Mouse (Mus musculus): ENCODE data around the gene Rnase12. TPM values are rescaled to one million over a fixed set of nuclear protein-coding genes. Genes with fewer than 3 reads are reported as not detected.
A peak's percentile ranks its signal among the peaks of the same experiment; 100 is the strongest.

Gene Rnase12
- polyA plus RNA-seq, 1 experiment from 2014 or later = not detected

- peak; percentile 51; the same call in 1 of the 2 replicates for ATAC-seq (replicated peaks; ENCODE audit: insufficient number of reproducible peaks, insufficient read depth, low FRiP score, low read depth)
- Histone ChIP-seq H3K9me3 (replicated peaks) (no peaks in the 10 kb centered on the region), H3K27me3 (0 out of 2 replicates have a peak, but pooled peaks cover 4% of the 10 kb centered on the region), H3K4me1 (replicated peaks) (peaks cover 13% of the 10 kb centered on the region), H3K9ac (peak overlapping the region; percentile 62), H3K36me3 (no peaks in the 10 kb centered on the region), H3K27ac (no peak overlapping the region), H3K4me2 (peak overlapping the region; percentile 83), H3K4me3 (peak overlapping the region; percentile 55)
- 3% methylated on average over 40 of the region's 40 CpGs for WGBS
These were observed 25.4 kb upstream of the Rnase12 start for GRCm38 (mm10) chr14:51082599-51083581.

GRCm38 (mm10) chr14:51081035-51081434, 23.6 kb upstream of the Rnase12 start:
- Histone ChIP-seq H3K4me3 (no peak overlapping the region), H3K9ac (no peak overlapping the region), H3K27ac (no peak overlapping the region), H3K27me3 (0 out of 2 replicates have a peak, but pooled peaks cover 4% of the 10 kb centered on the region), H3K9me3 (replicated peaks) (no peaks in the 10 kb centered on the region), H3K36me3 (no peaks in the 10 kb centered on the region), H3K4me2 (no peak overlapping the region), H3K4me1 (replicated peaks) (peaks cover 13% of the 10 kb centered on the region)
- ATAC-seq (replicated peaks; ENCODE audit: insufficient number of reproducible peaks, insufficient read depth, low FRiP score, low read depth) = no peak
- WGBS = 86% methylated on average over 2 of the region's 2 CpGs

- no peak overlapping the region for H3K4me2 ChIP-seq
- no peak overlapping the region for H3K9ac ChIP-seq
- 0 out of 2 replicates have a peak, but pooled peaks cover 4% of the 10 kb centered on the region for H3K27me3 ChIP-seq
- no peak overlapping the region for H3K4me3 ChIP-seq
- H3K36me3 ChIP-seq = no peaks in the 10 kb centered on the region
- WGBS = 79% methylated on average over 1 of the region's 1 CpGs
- peaks cover 13% of the 10 kb centered on the region for H3K4me1 ChIP-seq (replicated peaks)
- ATAC-seq (replicated peaks; ENCODE audit: insufficient number of reproducible peaks, insufficient read depth, low FRiP score, low read depth) = no peak
- H3K9me3 ChIP-seq (replicated peaks) = no peaks in the 10 kb centered on the region
- no peak overlapping the region for H3K27ac ChIP-seq
These were observed 21.7 kb upstream of the Rnase12 start for GRCm38 (mm10) chr14:51079180-51079579.

GRCm38 (mm10) chr14:51074335-51074734, 16.9 kb upstream of the Rnase12 start, which contains the start of gene Olfr750:
Gene Olfr750 (minus strand): TSS chr14:51074435.
- H3K4me1 ChIP-seq (replicated peaks) = no peaks in the 10 kb centered on the region
- H3K9ac ChIP-seq = no peak within 1 kb of the TSS
- H3K36me3 ChIP-seq = no peaks in the 10 kb centered on the region
- no peak for ATAC-seq (replicated peaks; ENCODE audit: insufficient number of reproducible peaks, insufficient read depth, low FRiP score, low read depth)
- H3K27me3 ChIP-seq = no peaks in the 10 kb centered on the region
- H3K9me3 ChIP-seq (replicated peaks) = no peaks in the 10 kb centered on the region
- no peak within 1 kb of the TSS for H3K4me2 ChIP-seq
- no peak within 1 kb of the TSS for H3K4me3 ChIP-seq
- H3K27ac ChIP-seq = no peak within 1 kb of the TSS
- 81% methylated on average over 3 of the region's 3 CpGs for WGBS

- no peak overlapping the region for H3K4me2 ChIP-seq
- 81% methylated on average over 2 of the region's 2 CpGs for WGBS
- H3K27ac ChIP-seq = no peak overlapping the region
- H3K9ac ChIP-seq = no peak overlapping the region
- peaks cover 7% of the 10 kb centered on the region for H3K4me1 ChIP-seq (replicated peaks)
- H3K27me3 ChIP-seq = no peaks in the 10 kb centered on the region
- no peak overlapping the region for H3K4me3 ChIP-seq
- no peaks in the 10 kb centered on the region for H3K9me3 ChIP-seq (replicated peaks)
- no peaks in the 10 kb centered on the region for H3K36me3 ChIP-seq
- ATAC-seq (replicated peaks; ENCODE audit: insufficient number of reproducible peaks, insufficient read depth, low FRiP score, low read depth) = no peak
These were observed 12.2 kb upstream of the Rnase12 start for GRCm38 (mm10) chr14:51069617-51070016.

GRCm38 (mm10) chr14:51068956-51069355, 11.5 kb upstream of the Rnase12 start:
- Histone ChIP-seq H3K4me2 (no peak overlapping the region), H3K4me3 (no peak overlapping the region), H3K9ac (no peak overlapping the region), H3K4me1 (replicated peaks) (peaks cover 7% of the 10 kb centered on the region), H3K9me3 (replicated peaks) (no peaks in the 10 kb centered on the region), H3K27me3 (no peaks in the 10 kb centered on the region), H3K27ac (no peak overlapping the region), H3K36me3 (no peaks in the 10 kb centered on the region)
- 78% methylated on average over 5 of the region's 5 CpGs for WGBS
- ATAC-seq (replicated peaks; ENCODE audit: insufficient number of reproducible peaks, insufficient read depth, low FRiP score, low read depth) = no peak

GRCm38 (mm10) chr14:51060761-51061160, 3.3 kb upstream of the Rnase12 start:
- Histone ChIP-seq H3K36me3 (no peaks in the 10 kb centered on the region), H3K4me2 (no peak overlapping the region), H3K9me3 (replicated peaks) (no peaks in the 10 kb centered on the region), H3K27me3 (no peaks in the 10 kb centered on the region), H3K4me1 (replicated peaks) (peaks cover 5% of the 10 kb centered on the region; the same call in 1 of the 2 replicates), H3K27ac (no peak overlapping the region), H3K9ac (no peak overlapping the region), H3K4me3 (no peak overlapping the region)
- ATAC-seq (replicated peaks; ENCODE audit: insufficient number of reproducible peaks, insufficient read depth, low FRiP score, low read depth) = no peak
- WGBS = 86% methylated on average over 5 of the region's 5 CpGs

GRCm38 (mm10) chr14:51054243-51055237, 2.9 kb downstream of the Rnase12 start:
- no peak overlapping the region for H3K4me3 ChIP-seq
- H3K9me3 ChIP-seq (replicated peaks) = no peaks in the 10 kb centered on the region
- no peak overlapping the region for H3K4me2 ChIP-seq
- ATAC-seq (replicated peaks; ENCODE audit: insufficient number of reproducible peaks, insufficient read depth, low FRiP score, low read depth) = no peak
- H3K36me3 ChIP-seq = no peaks in the 10 kb centered on the region
- H3K9ac ChIP-seq = no peak overlapping the region
- WGBS = 71% methylated on average over 13 of the region's 13 CpGs
- H3K27me3 ChIP-seq = no peaks in the 10 kb centered on the region
- peaks cover 14% of the 10 kb centered on the region for H3K4me1 ChIP-seq (replicated peaks)
- no peak overlapping the region for H3K27ac ChIP-seq

- ATAC-seq (replicated peaks; ENCODE audit: insufficient number of reproducible peaks, insufficient read depth, low FRiP score, low read depth) = no peak; the same call in 1 of the 2 replicates
- WGBS = 71% methylated on average over 5 of the region's 5 CpGs
These were observed 4.3 kb downstream of the Rnase12 start for GRCm38 (mm10) chr14:51053176-51053575.

GRCm38 (mm10) chr14:51051941-51052340, 5.5 kb downstream of the Rnase12 start:
- Histone ChIP-seq H3K27me3 (no peaks in the 10 kb centered on the region), H3K4me2 (no peak overlapping the region), H3K36me3 (no peaks in the 10 kb centered on the region), H3K9ac (no peak overlapping the region), H3K27ac (no peak overlapping the region), H3K4me3 (no peak overlapping the region), H3K9me3 (replicated peaks) (no peaks in the 10 kb centered on the region), H3K4me1 (replicated peaks) (peaks cover 10% of the 10 kb centered on the region)
- no peak for ATAC-seq (replicated peaks; ENCODE audit: insufficient number of reproducible peaks, insufficient read depth, low FRiP score, low read depth)
- 56% methylated on average over 5 of the region's 5 CpGs for WGBS

More at GRCm38 (mm10) chr14:51053176-51053575, 4.3 kb downstream of the Rnase12 start:
- no peak overlapping the region for H3K27ac ChIP-seq
- no peaks in the 10 kb centered on the region for H3K27me3 ChIP-seq
- H3K4me1 ChIP-seq (replicated peaks) = peaks cover 14% of the 10 kb centered on the region
- no peak overlapping the region for H3K4me2 ChIP-seq
- no peak overlapping the region for H3K4me3 ChIP-seq
- no peaks in the 10 kb centered on the region for H3K9me3 ChIP-seq (replicated peaks)
- no peaks in the 10 kb centered on the region for H3K36me3 ChIP-seq
- no peak overlapping the region for H3K9ac ChIP-seq

GRCm38 (mm10) chr14:51050063-51050462, 7.4 kb downstream of the Rnase12 start, which contains the start of gene Rnase11:
Gene Rnase11 (minus strand): TSS chr14:51050163.
- Histone ChIP-seq H3K27me3 (no peaks in the 10 kb centered on the region), H3K4me2 (no peak within 1 kb of the TSS), H3K9me3 (replicated peaks) (no peaks in the 10 kb centered on the region), H3K27ac (no peak within 1 kb of the TSS), H3K36me3 (no peaks in the 10 kb centered on the region), H3K4me1 (replicated peaks) (peaks cover 10% of the 10 kb centered on the region), H3K9ac (no peak within 1 kb of the TSS), H3K4me3 (no peak within 1 kb of the TSS)
- ATAC-seq (replicated peaks; ENCODE audit: insufficient number of reproducible peaks, insufficient read depth, low FRiP score, low read depth) = no peak
- WGBS = 81% methylated on average over 2 of the region's 2 CpGs
